Mouse (Mus musculus) intestine, embryonic 16.5 days (tissue): ENCODE measurements at regions not wholly inside any gene's neighbourhood (a gene's known extent, or its start where the extent isn't known, plus 50 kb on each side); places are given as distances from the start of the nearest gene placed in this dataset.
"Not testable (repeated sequence)": the region's sequence is repeated elsewhere in the genome, so short reads cannot be mapped to it uniquely, and the experiment has no call there.

ENCODE experiments used
- ATAC-seq: fragments of 200-750 bp; cut with Nextera tagmentation; 2 replicates; pipeline ENCODE4 v1.8.0; 2017; ENCODE audit warnings: moderate TSS enrichment, moderate library complexity
- H3K27ac ChIP-seq: fragments of 300-500 bp; sonication (generic); 2 replicates; pipeline ENCODE4 v1.5.1; 2014; ENCODE audit warnings: mild to moderate bottlenecking, low read length
- H3K27me3 ChIP-seq: fragments of 300-500 bp; sonication (generic); replicated peaks from 2 replicates; pipeline ENCODE4 v1.6.1; 2014; ENCODE audit warnings: low read length, control low read depth, mixed read lengths; ENCODE audit not compliant: control insufficient read depth, insufficient read depth
- H3K36me3 ChIP-seq: fragments of 300-500 bp; sonication (generic); 2 replicates; pipeline ENCODE4 v1.6.1; 2014; ENCODE audit warnings: low read length, control low read depth; ENCODE audit not compliant: control insufficient read depth, insufficient read depth
- H3K4me1 ChIP-seq: fragments of 300-500 bp; sonication (generic); 2 replicates; pipeline ENCODE4 v1.6.1; 2014; ENCODE audit warnings: low read length, control low read depth, mixed read lengths; ENCODE audit not compliant: control insufficient read depth, insufficient read depth
- H3K4me2 ChIP-seq: fragments of 300-500 bp; sonication (generic); 2 replicates; pipeline ENCODE4 v1.6.1; 2014; ENCODE audit warnings: low read depth, low read length, control low read depth
- H3K4me3 ChIP-seq: fragments of 300-500 bp; sonication (generic); 2 replicates; pipeline ENCODE4 v1.5.1; 2014; ENCODE audit warnings: mild to moderate bottlenecking, low read length
- H3K9ac ChIP-seq: fragments of 300-500 bp; sonication (generic); 2 replicates; pipeline ENCODE4 v1.6.1; 2014; ENCODE audit warnings: low read depth, low read length
- H3K9me3 ChIP-seq: fragments of 300-500 bp; sonication (generic); 2 replicates; pipeline ENCODE4 v1.6.1; 2016; ENCODE audit warnings: low read length, control low read depth; ENCODE audit not compliant: control insufficient read depth
- WGBS: fragments of 180-500 bp; shearing (Covaris S2); extraction: QIAGEN DNeasy Blood & Tissue Kit; methylation state at CpG from one replicate; pipeline ENCODE4 v1.1.7; 2014; 5-methylcytosine and 5-hydroxymethylcytosine counted together

- no peak overlapping the region for H3K9ac ChIP-seq
- no peaks in the 10 kb centered on the region for H3K4me1 ChIP-seq
- no peak for ATAC-seq
- H3K9me3 ChIP-seq, result no peaks in the 10 kb centered on the region
- 84% methylated on average over 9 of the region's 9 CpGs for WGBS
- H3K36me3 ChIP-seq, result no peaks in the 10 kb centered on the region
- no peak overlapping the region for H3K4me2 ChIP-seq
- no peak overlapping the region for H3K27ac ChIP-seq
- H3K4me3 ChIP-seq, result no peak overlapping the region
- H3K27me3 ChIP-seq, result no peaks in the 10 kb centered on the region; the same call in 1 of the 2 replicates
Observed at GRCm38 (mm10) chr3:78964231-78964858, 322.0 kb downstream of the Rapgef2 start.

- no peaks in the 10 kb centered on the region for H3K9me3 ChIP-seq
- no peaks in the 10 kb centered on the region for H3K4me1 ChIP-seq
- no peak overlapping the region for H3K4me3 ChIP-seq
- 17% methylated on average over 1 of the region's 1 CpGs for WGBS
- H3K4me2 ChIP-seq, result no peak overlapping the region
- no peak overlapping the region for H3K9ac ChIP-seq
- H3K27me3 ChIP-seq, result no peaks in the 10 kb centered on the region; the same call in 1 of the 2 replicates
- ATAC-seq, result peak; percentile 42; the same call in 1 of the 2 replicates
- no peaks in the 10 kb centered on the region for H3K36me3 ChIP-seq
- no peak overlapping the region for H3K27ac ChIP-seq
Observed at GRCm38 (mm10) chr3:78958781-78959180, 327.5 kb downstream of the Rapgef2 start.

GRCm38 (mm10) chr3:78955364-78955763, 331.0 kb downstream of the Rapgef2 start:
- H3K4me1 ChIP-seq, result no peaks in the 10 kb centered on the region
- H3K4me2 ChIP-seq, result no peak overlapping the region
- H3K36me3 ChIP-seq, result no peaks in the 10 kb centered on the region
- no peak for ATAC-seq
- WGBS, result 90% methylated on average over 7 of the region's 7 CpGs
- no peak overlapping the region for H3K9ac ChIP-seq
- no peaks in the 10 kb centered on the region for H3K9me3 ChIP-seq
- no peaks in the 10 kb centered on the region for H3K27me3 ChIP-seq
- no peak overlapping the region for H3K4me3 ChIP-seq
- H3K27ac ChIP-seq, result no peak overlapping the region

- not testable (repeated sequence) for H3K36me3 ChIP-seq, H3K4me3 ChIP-seq, H3K27me3 ChIP-seq, ATAC-seq, H3K27ac ChIP-seq, H3K9ac ChIP-seq, H3K4me2 ChIP-seq, H3K4me1 ChIP-seq, H3K9me3 ChIP-seq
- 67% methylated on average over 6 of the region's 7 CpGs for WGBS
Observed at GRCm38 (mm10) chr3:78949385-78949784, 336.9 kb downstream of the Rapgef2 start.

GRCm38 (mm10) chr3:78948700-78949099, 337.6 kb downstream of the Rapgef2 start:
- H3K4me2 ChIP-seq, result no peak overlapping the region
- H3K9me3 ChIP-seq, result no peaks in the 10 kb centered on the region
- H3K4me3 ChIP-seq, result no peak overlapping the region
- H3K9ac ChIP-seq, result no peak overlapping the region
- H3K36me3 ChIP-seq, result no peaks in the 10 kb centered on the region
- H3K27ac ChIP-seq, result no peak overlapping the region
- 86% methylated on average over 9 of the region's 9 CpGs for WGBS
- H3K4me1 ChIP-seq, result no peaks in the 10 kb centered on the region
- H3K27me3 ChIP-seq, result no peaks in the 10 kb centered on the region
- ATAC-seq, result no peak

- Histone ChIP-seq H3K27ac (no peak overlapping the region), H3K4me1 (no peaks in the 10 kb centered on the region), H3K4me2 (no peak overlapping the region), H3K4me3 (no peak overlapping the region), H3K9me3 (no peaks in the 10 kb centered on the region), H3K36me3 (no peaks in the 10 kb centered on the region), H3K27me3 (no peaks in the 10 kb centered on the region), H3K9ac (no peak overlapping the region)
- ATAC-seq, result no peak
- 24% methylated on average over 8 of the region's 8 CpGs for WGBS
Observed at GRCm38 (mm10) chr3:78948171-78948570, 338.1 kb downstream of the Rapgef2 start.

GRCm38 (mm10) chr3:78947183-78947582, 339.1 kb downstream of the Rapgef2 start:
- Histone ChIP-seq H3K4me2 (no peak overlapping the region), H3K27me3 (no peaks in the 10 kb centered on the region), H3K9ac (no peak overlapping the region), H3K4me3 (no peak overlapping the region), H3K27ac (no peak overlapping the region), H3K4me1 (no peaks in the 10 kb centered on the region), H3K36me3 (no peaks in the 10 kb centered on the region), H3K9me3 (no peaks in the 10 kb centered on the region)
- 88% methylated on average over 9 of the region's 9 CpGs for WGBS
- ATAC-seq, result no peak

- H3K4me1 ChIP-seq, result no peaks in the 10 kb centered on the region
- H3K27me3 ChIP-seq, result no peaks in the 10 kb centered on the region
- no peak overlapping the region for H3K4me2 ChIP-seq
- no peak overlapping the region for H3K9ac ChIP-seq
- no peaks in the 10 kb centered on the region for H3K36me3 ChIP-seq
- no peak overlapping the region for H3K4me3 ChIP-seq
- no peaks in the 10 kb centered on the region for H3K9me3 ChIP-seq
- H3K27ac ChIP-seq, result no peak overlapping the region
- ATAC-seq, result no peak
- 72% methylated on average over 8 of the region's 8 CpGs for WGBS
Observed at GRCm38 (mm10) chr3:78944185-78944584, 342.1 kb downstream of the Rapgef2 start.

- Histone ChIP-seq H3K27ac (no peak overlapping the region), H3K36me3 (no peaks in the 10 kb centered on the region), H3K4me1 (no peaks in the 10 kb centered on the region), H3K27me3 (no peaks in the 10 kb centered on the region), H3K9ac (no peak overlapping the region), H3K4me2 (no peak overlapping the region), H3K9me3 (no peaks in the 10 kb centered on the region), H3K4me3 (no peak overlapping the region)
- WGBS, result 80% methylated on average over 3 of the region's 3 CpGs
- no peak for ATAC-seq
Observed at GRCm38 (mm10) chr3:78932975-78933374, 353.3 kb downstream of the Rapgef2 start.

- H3K36me3 ChIP-seq, result no peaks in the 10 kb centered on the region
- H3K4me1 ChIP-seq, result no peaks in the 10 kb centered on the region
- no peak overlapping the region for H3K9ac ChIP-seq
- no peak overlapping the region for H3K4me2 ChIP-seq
- WGBS, result 55% methylated on average over 6 of the region's 6 CpGs
- no peak for ATAC-seq
- H3K27ac ChIP-seq, result no peak overlapping the region
- H3K9me3 ChIP-seq, result no peaks in the 10 kb centered on the region
- H3K4me3 ChIP-seq, result no peak overlapping the region
- H3K27me3 ChIP-seq, result no peaks in the 10 kb centered on the region
Observed at GRCm38 (mm10) chr3:78919850-78920249, 366.5 kb downstream of the Rapgef2 start.
